Mouse (Mus musculus): ENCODE data around the gene Macrod2. TPM values are rescaled to one million over a fixed set of nuclear protein-coding genes. Genes with fewer than 3 reads are reported as not detected.

Macrod2 gene
- polyA plus RNA-seq, 1 experiment = 16.3 TPM

GRCm38 (mm10) chr2:142264697-142265096 lies 1869.6 kb downstream of the Macrod2 start:
- no peaks in the 10 kb centered on the region for H3K27me3 ChIP-seq (ENCODE audit: control insufficient read depth, insufficient read depth, low read length)
- H3K4me1 ChIP-seq (ENCODE audit: control insufficient read depth, insufficient read depth, low read length) = no peaks in the 10 kb centered on the region
- H3K36me3 ChIP-seq (ENCODE audit: control insufficient read depth, insufficient read depth, low read length) = no peaks in the 10 kb centered on the region
- no peak overlapping the region for H3K27ac ChIP-seq (ENCODE audit: control insufficient read depth, insufficient read depth, low read depth, low read length)
- TF ChIP-seq POLR2A (IDR thresholded peaks at IDR 0.05; ENCODE audit: control insufficient read depth, low read depth, low read length) (no peak), CTCF (IDR thresholded peaks at IDR 0.05; ENCODE audit: control insufficient read depth, insufficient read depth, insufficient replicate concordance, low read depth, low read length) (no peak)
- no peak overlapping the region for H3K4me3 ChIP-seq (ENCODE audit: control insufficient read depth, low read depth, low read length)

DNA sequence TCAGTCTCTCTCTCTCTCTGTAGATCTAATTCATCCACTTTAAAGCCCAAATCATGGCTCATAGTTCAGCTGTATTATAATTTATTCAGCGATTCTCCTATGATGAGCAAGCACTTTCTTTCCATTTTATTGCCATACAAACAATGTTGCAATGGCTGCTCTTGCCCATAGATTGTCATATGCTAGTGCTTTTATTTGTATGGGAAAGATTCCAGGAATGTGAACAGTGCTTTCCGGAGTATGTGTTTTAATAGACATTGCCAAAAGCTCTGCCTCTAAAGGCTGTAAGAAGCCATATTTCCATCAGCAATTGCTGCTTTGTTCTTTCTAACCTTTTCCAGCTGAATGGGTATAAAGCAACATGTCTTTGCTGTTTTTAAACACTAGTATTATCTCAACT lies 1872.7 kb downstream of the Macrod2 start:
- no peak overlapping the region for H3K4me3 ChIP-seq (ENCODE audit: control insufficient read depth, low read depth, low read length)
- H3K27me3 ChIP-seq (ENCODE audit: control insufficient read depth, insufficient read depth, low read length) = no peaks in the 10 kb centered on the region
- H3K36me3 ChIP-seq (ENCODE audit: control insufficient read depth, insufficient read depth, low read length) = no peaks in the 10 kb centered on the region
- no peak overlapping the region for H3K27ac ChIP-seq (ENCODE audit: control insufficient read depth, insufficient read depth, low read depth, low read length)
- TF ChIP-seq CTCF (IDR thresholded peaks at IDR 0.05; ENCODE audit: control insufficient read depth, insufficient read depth, insufficient replicate concordance, low read depth, low read length) (no peak), POLR2A (IDR thresholded peaks at IDR 0.05; ENCODE audit: control insufficient read depth, low read depth, low read length) (no peak)
- H3K4me1 ChIP-seq (ENCODE audit: control insufficient read depth, insufficient read depth, low read length) = no peaks in the 10 kb centered on the region

DNA sequence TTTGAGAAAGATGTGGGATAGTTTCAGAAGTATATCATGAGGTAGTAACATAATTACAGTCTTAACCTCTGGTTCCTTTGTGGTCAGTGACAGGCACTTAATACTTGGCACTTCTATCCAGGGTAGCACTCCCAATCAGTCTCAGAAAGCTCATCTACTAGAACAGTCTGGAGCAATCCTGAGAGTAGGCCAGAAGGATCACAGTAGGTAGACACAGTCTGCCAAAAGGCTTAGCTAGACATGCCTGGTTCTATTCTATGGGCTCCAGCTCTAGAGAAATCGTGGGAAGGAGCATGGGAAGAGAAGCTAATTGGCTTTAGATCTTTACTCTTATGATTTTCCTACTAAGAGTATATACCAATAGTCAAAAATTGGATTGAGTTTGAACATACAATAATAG lies 1891.7 kb downstream of the Macrod2 start:
- H3K4me1 ChIP-seq (ENCODE audit: control insufficient read depth, insufficient read depth, low read length) = no peaks in the 10 kb centered on the region
- no peak overlapping the region for H3K4me3 ChIP-seq (ENCODE audit: control insufficient read depth, low read depth, low read length)
- H3K36me3 ChIP-seq (ENCODE audit: control insufficient read depth, insufficient read depth, low read length) = no peaks in the 10 kb centered on the region
- H3K27ac ChIP-seq (ENCODE audit: control insufficient read depth, insufficient read depth, low read depth, low read length) = no peak overlapping the region
- TF ChIP-seq CTCF (IDR thresholded peaks at IDR 0.05; ENCODE audit: control insufficient read depth, insufficient read depth, insufficient replicate concordance, low read depth, low read length) (no peak), POLR2A (IDR thresholded peaks at IDR 0.05; ENCODE audit: control insufficient read depth, low read depth, low read length) (no peak)
- no peaks in the 10 kb centered on the region for H3K27me3 ChIP-seq (ENCODE audit: control insufficient read depth, insufficient read depth, low read length)

- Histone ChIP-seq H3K27me3 (ENCODE audit: control insufficient read depth, insufficient read depth, low read length) (no peaks in the 10 kb centered on the region), H3K27ac (ENCODE audit: control insufficient read depth, insufficient read depth, low read depth, low read length) (no peak overlapping the region), H3K36me3 (ENCODE audit: control insufficient read depth, insufficient read depth, low read length) (no peaks in the 10 kb centered on the region), H3K4me1 (ENCODE audit: control insufficient read depth, insufficient read depth, low read length) (no peaks in the 10 kb centered on the region), H3K4me3 (ENCODE audit: control insufficient read depth, low read depth, low read length) (no peak overlapping the region)
- TF ChIP-seq CTCF (IDR thresholded peaks at IDR 0.05; ENCODE audit: control insufficient read depth, insufficient read depth, insufficient replicate concordance, low read depth, low read length) = no peak
- TF ChIP-seq POLR2A (IDR thresholded peaks at IDR 0.05; ENCODE audit: control insufficient read depth, low read depth, low read length) = no peak
Observed at GRCm38 (mm10) chr2:142294831-142295230, 1899.7 kb downstream of the Macrod2 start.

DNA sequence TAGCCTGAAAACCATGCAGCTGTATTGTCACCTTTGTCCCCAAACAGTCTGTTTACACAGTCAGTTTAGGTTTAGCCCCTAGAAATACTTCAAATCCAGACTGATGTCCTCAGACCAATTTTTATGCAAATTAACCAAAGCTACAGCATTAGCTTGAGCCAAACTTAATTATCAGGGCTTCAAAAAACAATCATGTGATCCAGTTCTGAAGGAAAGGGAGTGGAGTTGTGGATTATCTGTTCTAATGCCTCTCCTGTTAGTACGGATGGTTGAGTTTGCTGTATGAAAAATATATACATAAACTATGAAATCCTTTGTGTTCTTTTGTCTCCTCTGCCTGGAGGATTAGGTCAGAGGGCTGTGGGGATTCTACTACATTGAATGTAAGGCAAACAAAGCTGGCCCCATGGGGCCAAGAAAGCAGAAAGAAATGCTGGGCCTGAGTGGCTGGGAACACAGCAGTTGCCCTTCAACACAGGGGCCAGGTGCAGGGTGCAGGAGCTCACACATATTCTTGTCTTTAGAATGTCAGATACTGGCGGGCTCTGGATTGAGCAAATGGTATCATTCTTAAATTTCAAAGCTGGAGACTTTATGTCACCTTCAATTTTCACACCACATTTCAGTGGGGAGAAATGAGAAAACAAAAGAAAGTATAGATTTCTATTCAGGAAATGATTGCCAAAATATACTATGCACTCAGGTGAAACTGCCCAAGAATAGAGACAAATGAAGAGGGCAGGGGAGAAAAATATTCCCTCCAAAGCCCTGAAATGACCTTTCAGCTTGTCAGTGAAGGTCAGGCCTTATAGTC lies 1908.2 kb downstream of the Macrod2 start:
- Histone ChIP-seq H3K4me3 (ENCODE audit: control insufficient read depth, low read depth, low read length) (no peak overlapping the region), H3K4me1 (ENCODE audit: control insufficient read depth, insufficient read depth, low read length) (no peaks in the 10 kb centered on the region), H3K36me3 (ENCODE audit: control insufficient read depth, insufficient read depth, low read length) (no peaks in the 10 kb centered on the region), H3K27me3 (ENCODE audit: control insufficient read depth, insufficient read depth, low read length) (no peaks in the 10 kb centered on the region), H3K27ac (ENCODE audit: control insufficient read depth, insufficient read depth, low read depth, low read length) (no peak overlapping the region)
- TF ChIP-seq CTCF (IDR thresholded peaks at IDR 0.05; ENCODE audit: control insufficient read depth, insufficient read depth, insufficient replicate concordance, low read depth, low read length) (no peak), POLR2A (IDR thresholded peaks at IDR 0.05; ENCODE audit: control insufficient read depth, low read depth, low read length) (no peak)

DNA sequence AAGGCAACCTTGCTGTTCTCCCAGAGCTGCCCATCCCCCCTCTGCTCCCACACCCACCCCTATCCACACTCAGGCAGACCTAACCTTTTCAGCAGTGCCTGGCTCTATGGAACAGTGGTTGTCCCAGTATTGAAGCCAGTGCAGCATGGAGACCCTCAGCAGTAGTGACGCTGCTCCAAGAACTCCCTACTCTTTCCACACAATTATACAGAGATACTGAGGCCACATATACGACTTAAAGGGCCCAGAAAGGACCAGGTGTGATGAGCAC lies 1908.7 kb downstream of the Macrod2 start:
- no peak overlapping the region for H3K4me3 ChIP-seq (ENCODE audit: control insufficient read depth, low read depth, low read length)
- H3K36me3 ChIP-seq (ENCODE audit: control insufficient read depth, insufficient read depth, low read length) = no peaks in the 10 kb centered on the region
- no peak overlapping the region for H3K27ac ChIP-seq (ENCODE audit: control insufficient read depth, insufficient read depth, low read depth, low read length)
- H3K4me1 ChIP-seq (ENCODE audit: control insufficient read depth, insufficient read depth, low read length) = no peaks in the 10 kb centered on the region
- no peaks in the 10 kb centered on the region for H3K27me3 ChIP-seq (ENCODE audit: control insufficient read depth, insufficient read depth, low read length)
- TF ChIP-seq POLR2A (IDR thresholded peaks at IDR 0.05; ENCODE audit: control insufficient read depth, low read depth, low read length) = no peak
- no peak for TF ChIP-seq CTCF (IDR thresholded peaks at IDR 0.05; ENCODE audit: control insufficient read depth, insufficient read depth, insufficient replicate concordance, low read depth, low read length)

DNA sequence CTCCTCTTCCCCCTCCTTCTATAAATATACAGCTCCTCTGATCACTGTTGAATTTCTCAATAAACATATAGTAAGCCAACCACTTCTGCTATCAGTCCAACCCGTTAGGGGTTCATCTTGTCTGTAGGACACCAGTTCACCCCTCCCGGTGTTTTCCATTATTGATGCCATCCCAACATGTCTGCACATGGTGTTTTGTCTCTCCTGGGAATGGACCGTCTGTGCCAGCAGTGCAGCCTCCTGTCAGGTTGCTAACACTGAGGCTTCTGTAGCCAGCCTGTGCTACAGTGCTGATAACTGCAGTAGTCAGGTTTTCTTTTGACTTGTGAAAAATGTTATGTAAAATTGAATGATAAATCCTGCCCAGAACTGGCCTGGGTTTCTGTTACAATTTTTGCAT lies 1928.0 kb downstream of the Macrod2 start:
- TF ChIP-seq CTCF (IDR thresholded peaks at IDR 0.05; ENCODE audit: control insufficient read depth, insufficient read depth, insufficient replicate concordance, low read depth, low read length) (no peak), POLR2A (IDR thresholded peaks at IDR 0.05; ENCODE audit: control insufficient read depth, low read depth, low read length) (no peak)
- no peaks in the 10 kb centered on the region for H3K27me3 ChIP-seq (ENCODE audit: control insufficient read depth, insufficient read depth, low read length)
- H3K36me3 ChIP-seq (ENCODE audit: control insufficient read depth, insufficient read depth, low read length) = no peaks in the 10 kb centered on the region
- no peak overlapping the region for H3K4me3 ChIP-seq (ENCODE audit: control insufficient read depth, low read depth, low read length)
- no peak overlapping the region for H3K27ac ChIP-seq (ENCODE audit: control insufficient read depth, insufficient read depth, low read depth, low read length)
- no peaks in the 10 kb centered on the region for H3K4me1 ChIP-seq (ENCODE audit: control insufficient read depth, insufficient read depth, low read length)

All from testis, adult 2 months (tissue).